Mouse (Mus musculus): ENCODE data around the gene Itpr1.
A peak's percentile ranks its signal among the peaks of the same experiment; 100 is the strongest.

Itpr1 gene

DNA sequence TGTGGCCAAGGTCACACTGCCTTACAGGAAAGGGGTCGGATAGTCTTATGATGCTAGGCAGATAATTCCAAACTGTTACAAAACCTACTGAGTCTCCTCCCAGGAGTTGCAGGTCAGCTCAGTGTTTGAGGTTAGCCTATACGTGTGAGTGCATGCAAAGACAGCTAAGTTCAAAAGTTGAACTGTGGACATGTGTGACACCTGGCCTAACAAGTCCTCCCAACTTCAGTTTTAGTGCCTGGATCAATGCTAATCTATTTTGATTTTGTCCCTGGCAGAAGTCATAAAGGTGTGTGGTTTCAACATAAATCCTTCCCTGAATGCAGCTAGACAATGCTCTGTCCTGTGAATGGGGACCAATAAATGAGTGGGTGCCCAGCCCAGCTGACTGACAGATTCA, 167.3 kb downstream of the Itpr1 start:
- no peak for DNase-seq (ENCODE audit: low spot score in 2 of 2)

DNA sequence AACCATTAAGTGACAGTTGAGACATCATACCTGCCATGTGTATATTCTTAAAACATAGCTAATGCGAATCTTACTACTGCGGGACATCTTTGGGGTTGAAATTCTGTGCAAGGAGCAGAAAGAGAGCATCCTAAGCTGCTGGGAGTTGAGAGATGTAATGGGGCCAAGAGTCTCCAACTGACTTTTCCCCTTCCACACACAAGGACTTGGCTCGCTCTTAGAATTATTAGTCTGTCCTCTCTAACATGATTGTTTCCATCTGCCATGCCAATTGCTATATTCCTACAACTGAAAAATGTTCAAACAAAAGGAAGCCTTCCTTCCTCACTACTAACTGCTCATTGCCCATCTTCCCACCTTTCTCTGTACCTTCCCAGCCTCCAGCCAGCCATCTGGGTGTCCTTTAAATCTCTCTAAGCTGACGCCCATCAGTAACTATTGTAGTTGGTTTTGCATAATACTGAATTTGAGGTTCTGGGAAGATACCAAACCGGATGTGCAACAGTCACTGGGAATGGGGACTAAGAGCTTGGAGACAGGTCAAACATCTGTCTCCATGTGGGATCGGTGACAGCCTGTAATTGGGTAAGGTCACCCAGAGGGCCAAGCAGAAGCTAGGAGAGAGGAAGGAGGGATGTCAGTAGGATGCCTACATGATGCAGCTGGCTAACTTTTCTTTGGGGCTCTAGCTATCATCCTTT, 177.9 kb downstream of the Itpr1 start:
- DNase-seq (ENCODE audit: low spot score in 2 of 2) = no peak

DNA sequence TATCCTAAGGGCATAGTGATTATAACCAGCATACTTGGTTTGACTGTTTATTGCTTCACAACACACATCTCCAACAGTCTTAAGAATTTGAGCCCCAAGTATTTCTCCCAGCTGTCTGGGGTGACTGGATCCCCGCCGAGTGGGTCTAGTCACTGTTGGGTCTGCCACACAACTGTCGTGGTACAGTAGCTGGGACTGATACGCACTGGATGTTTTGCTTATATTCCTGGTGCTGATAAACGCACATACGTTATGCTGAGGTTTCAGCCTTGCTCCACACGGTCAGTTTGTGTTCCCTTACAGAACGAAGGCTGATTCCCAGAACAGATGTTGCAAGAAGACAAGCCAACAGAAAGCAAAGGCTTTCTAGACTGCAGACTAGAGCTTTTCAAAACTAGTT, 180.2 kb downstream of the Itpr1 start:
- no peak for DNase-seq (ENCODE audit: low spot score in 2 of 2)

DNA sequence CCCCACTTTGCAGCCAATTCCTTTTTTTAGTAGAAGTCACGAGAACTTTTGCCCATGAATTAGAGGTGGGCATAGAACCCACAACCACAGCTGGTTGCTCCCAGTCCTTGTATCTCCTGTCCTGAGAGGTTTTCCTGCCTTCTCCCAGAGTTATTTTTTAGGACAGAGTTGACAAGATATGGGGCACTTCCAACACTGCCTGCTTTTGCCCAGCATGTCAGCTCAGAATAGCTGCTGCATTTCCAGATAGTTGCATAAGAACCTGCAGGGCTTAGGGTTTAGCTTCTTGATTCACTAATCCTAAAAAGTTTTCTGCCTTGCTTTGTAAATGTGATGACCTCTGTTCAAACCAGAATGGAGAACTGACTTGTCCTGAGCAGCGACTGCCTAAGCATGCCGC, 185.1 kb downstream of the Itpr1 start:
- no peak for DNase-seq (ENCODE audit: low spot score in 2 of 2)

DNA sequence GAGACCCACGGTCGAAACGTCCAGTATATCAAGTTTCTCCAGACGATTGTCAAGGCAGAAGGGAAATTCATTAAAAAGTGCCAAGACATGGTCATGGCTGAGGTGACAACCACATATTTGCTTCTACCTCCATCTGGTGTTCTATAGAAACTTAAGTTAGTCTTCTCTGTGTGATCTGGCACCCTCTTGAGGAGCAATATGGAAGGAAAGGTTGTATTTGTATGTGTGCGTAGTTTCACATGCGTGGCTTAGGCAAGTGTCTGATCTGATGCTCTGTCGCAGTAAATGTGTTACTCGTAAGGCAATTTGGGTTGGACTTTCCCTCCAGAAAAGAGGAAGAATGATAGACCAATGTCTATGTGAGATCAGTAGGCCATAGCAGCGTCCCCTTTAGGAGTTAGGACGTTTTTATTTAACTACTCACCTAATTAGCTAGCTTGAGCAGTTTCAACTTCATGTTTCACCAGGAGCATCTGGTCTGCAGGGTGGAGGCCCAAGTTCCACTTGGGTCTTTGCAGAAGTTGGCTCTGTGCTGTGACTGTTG, 188.6 kb downstream of the Itpr1 start:
- DNase-seq (ENCODE audit: low spot score in 2 of 2) = peak in 1 of 2 experiments; percentile 47

DNA sequence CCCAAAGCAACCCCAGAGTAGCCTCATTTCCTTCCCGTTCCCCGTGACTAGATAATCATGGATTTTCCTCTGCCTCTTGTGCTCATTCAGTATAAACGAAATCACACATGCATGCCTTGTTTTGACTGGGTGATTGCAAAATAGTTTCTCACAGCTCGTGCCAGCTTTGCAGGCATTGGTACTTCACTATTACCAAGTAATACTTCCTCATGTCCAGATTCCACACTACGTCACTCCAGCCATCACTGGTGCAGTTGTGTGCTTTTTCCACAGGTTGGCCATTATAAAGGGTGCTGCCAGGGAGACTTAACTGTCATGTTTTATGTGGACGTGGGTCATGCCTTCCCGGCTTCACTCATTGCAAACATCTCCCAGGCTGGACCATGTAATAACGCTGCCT, 191.8 kb downstream of the Itpr1 start:
- no peak for DNase-seq (ENCODE audit: low spot score in 2 of 2)

DNA sequence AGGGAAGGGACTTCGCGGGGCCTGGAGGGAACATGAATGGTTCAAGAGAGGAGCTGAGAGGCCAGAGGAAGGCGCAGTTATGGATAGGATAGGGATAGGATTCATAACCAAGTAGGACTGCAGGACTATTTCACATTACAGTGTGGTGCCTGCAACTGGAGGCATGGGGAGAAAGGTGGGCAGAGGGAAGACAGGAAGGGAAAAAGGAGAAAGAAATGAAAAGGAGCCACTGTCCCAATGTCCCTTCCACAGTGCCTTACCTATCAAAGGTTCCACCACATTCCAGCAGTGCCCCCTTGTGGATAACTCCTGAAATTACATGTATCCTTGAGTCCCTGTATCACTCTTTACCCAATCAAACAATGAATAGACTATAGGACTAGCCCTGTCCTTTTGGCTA, 195.2 kb downstream of the Itpr1 start:
- DNase-seq (ENCODE audit: low spot score in 2 of 2) = peak in 1 of 2 experiments; percentile 61

DNA sequence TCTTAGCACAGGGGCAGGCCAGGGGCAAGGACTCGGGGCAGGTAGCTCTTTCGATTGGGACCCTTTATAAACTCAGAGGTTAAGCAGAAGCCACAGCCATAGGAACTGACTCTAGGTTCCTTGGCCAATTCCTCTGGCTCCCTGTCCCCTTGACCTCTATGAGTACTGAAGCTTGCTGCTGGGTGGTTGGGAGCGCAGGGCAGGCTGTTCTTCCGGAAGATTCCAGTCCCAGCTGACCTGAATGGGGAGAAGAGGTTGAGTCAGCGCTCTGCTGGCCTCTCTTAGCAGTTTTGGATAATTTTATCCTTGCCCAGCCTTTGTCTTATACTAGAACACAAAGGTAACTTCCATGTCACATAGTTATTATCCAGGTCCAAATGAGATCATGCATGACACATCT, 195.8 kb downstream of the Itpr1 start:
- no peak for DNase-seq (ENCODE audit: low spot score in 2 of 2)

DNA sequence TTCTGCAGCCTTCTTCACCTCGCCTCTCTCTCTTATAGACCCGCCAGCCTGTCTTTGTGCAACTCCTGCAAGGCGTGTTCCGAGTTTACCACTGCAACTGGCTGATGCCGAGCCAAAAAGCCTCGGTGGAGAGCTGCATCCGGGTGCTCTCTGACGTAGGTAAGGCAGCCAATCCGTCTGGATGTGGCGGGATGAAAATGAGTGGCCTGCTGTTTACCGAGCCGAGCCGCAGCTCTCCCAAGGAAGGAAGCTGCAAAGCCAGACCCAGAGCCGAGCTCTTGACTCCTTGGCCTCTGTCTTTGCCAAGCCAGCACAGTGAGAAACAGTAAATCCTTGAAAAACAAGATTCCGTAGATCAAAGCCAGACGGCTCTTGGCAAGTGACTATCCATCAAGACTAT, 197.9 kb downstream of the Itpr1 start:
- DNase-seq (ENCODE audit: low spot score in 2 of 2) = no peak

DNA sequence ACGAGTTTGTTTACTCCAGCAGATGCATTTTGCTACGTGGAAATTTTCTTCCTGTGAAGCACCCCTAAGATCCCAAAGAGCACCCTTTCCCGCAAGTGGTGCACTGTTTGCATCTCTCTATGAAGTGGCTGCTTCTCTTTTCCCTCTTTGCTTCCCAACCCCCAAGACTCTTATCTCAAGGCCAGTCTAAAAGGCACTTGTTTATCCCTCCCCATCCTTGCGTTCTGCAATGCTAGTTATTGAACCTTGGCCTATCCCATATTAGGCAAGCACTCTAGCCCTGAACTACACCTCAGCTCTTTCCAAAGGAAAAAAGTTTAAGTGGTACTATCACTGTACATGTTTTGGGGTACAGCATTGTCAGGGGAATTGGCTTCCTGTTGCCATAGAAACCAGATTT, 198.3 kb downstream of the Itpr1 start:
- no peak for DNase-seq (ENCODE audit: low spot score in 2 of 2)

DNA sequence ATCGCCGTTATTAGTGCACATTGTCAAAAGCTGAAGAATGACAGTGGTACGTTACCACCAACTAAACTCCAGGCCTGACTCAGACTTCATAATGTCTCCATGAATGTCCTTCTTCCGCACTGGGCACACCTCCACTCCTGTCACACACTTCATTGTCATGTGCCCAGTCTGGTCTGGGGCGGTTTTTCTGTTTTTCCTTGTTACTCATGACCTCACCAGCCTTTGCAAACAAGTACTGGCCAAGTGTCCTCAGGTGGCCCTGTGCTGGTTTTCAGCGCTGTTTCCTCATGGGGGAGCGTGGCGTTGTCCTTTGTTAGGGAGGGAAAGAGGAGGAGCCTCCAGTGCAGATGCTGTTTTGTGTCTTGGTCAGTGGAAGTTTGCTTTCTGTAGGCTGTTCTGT, 200.1 kb downstream of the Itpr1 start:
- DNase-seq (ENCODE audit: low spot score in 2 of 2) = no peak

DNA sequence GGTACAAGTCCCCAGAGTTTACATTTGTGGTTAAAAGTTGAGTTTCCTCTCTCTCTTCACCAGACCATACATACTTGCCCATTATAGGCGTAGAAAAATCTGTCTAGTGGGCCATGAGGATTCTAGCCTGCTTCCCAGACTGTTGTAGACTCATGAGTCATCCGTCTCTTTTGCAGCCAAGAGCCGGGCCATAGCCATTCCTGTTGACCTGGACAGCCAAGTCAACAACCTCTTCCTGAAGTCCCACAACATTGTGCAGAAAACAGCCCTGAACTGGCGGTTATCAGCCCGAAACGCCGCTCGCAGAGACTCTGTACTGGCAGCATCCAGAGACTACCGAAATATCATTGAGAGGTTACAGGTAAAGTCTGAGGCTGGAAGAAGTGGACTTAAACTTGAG, 200.7 kb downstream of the Itpr1 start:
- DNase-seq (ENCODE audit: low spot score in 2 of 2) = no peak

DNA sequence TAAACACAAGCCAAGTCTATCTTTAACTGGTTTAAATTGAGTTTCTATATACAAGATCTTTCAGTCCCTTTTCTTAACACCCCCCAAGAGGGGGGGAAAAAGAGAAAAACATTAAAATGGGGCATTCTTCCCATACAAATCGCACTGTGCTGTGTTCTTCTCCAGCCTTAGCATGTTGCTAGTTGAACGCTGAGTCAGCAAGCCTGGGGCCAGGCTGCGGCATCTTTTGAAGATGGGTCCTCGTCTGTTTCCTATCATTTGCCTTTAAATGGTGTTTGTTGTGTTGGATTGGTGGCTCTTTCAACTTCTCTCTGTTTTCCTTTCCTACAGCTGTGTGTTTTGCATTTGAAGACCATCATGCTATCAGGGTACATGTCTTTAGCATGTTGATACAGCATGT, 203.0 kb downstream of the Itpr1 start:
- no peak for DNase-seq (ENCODE audit: low spot score in 2 of 2)

DNA sequence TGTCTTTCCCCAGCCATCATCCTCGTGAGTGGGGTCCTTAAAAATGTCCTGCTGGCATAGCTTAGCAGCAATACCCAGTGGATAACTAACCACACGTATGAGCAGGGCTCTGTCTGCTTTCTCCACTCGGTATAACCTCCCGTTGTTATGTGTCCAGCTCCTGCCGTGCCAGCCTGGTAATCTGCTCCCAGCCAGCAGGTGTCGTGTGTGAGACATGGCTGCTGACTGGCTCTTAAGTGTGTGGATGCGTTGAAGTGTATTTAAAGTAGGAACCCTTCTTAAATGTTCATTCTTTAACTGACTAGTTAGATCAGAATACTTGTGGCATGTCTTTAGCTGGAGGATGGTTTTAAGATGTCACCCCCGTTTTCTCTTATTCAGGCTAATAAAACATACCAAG, 204.6 kb downstream of the Itpr1 start:
- peak in 1 of 2 experiments; percentile 76 for DNase-seq (ENCODE audit: low spot score in 2 of 2)

DNA sequence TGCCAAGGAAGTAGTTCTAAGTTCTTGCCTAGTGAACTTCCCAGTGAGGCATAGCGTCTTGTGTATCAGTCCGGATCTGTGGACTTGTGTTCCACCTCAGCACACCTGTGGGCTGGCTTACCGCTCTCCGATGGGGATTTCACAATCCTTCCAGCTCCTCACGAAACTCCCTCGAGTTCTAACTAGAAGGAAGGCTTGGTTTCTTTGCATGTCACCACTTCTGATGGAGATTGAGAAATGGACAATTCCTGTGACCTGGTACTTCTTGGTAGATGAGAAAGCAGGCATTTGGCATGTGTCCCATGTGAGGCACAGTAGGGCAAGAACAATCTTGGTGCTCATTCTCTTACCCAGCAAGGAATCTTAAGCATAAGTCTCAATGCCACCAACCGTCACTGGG, 205.3 kb downstream of the Itpr1 start:
- DNase-seq (ENCODE audit: low spot score in 2 of 2) = no peak

DNA sequence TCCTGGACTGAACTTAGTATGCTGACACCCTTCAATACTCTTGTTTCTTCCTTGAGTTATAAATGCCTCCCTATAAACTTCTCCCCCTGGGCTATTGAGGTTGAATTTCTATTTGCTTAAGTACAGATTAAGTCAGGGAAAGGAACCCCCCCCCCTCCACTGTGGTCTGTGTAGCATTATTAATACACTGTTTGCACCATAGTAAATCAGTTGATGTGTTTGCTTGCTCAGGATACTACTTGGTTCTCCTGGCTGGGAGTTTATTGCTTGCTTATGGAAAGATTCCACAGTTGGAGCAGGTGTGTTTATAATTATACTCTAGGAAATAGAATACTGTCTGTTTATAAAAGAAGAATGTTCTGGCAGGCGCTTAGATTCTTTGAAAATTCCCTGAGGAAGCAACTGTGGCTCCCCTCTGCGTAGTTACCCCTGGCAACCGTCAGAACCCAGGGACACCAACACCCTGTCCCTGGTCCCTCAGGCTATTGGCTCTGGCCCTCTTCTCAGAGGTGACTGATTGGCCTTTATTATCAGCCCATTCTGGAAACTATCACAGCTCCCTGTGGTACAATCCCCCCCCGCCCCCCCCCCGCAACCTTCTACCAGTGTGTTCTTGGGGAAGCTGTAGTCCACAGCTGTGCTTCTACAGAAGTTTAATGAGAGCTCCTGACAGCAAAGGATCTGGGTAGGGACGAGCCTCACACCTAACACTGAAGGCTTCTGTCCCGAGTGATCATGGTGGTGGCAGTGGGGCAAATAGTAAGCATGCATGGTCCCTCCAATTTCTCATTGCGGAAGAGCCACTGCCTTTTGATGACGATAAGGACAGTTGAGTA, 212.1 kb downstream of the Itpr1 start:
- no peak for DNase-seq (ENCODE audit: low spot score in 2 of 2)

DNA sequence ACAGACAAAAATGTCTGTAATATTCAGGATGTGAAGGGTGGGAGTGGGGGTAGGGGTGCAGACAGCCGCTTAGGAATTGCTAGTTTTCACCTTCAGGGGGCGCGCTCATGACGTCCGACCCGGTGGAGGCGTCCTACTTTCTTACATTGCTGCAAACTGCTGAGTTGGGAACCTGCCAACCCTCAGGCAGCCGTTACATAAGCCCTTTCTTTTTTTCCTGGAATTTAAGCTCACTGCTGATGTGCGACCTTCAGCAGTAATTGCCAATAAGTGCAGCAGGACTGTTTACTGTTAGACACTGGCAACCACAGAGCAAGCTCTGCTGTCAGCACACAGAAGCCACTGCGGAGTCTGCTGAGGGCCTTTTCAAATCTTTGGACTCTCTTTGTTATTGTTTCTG, 213.9 kb downstream of the Itpr1 start:
- DNase-seq (ENCODE audit: low spot score in 2 of 2) = peak; percentile 84 to 94

DNA sequence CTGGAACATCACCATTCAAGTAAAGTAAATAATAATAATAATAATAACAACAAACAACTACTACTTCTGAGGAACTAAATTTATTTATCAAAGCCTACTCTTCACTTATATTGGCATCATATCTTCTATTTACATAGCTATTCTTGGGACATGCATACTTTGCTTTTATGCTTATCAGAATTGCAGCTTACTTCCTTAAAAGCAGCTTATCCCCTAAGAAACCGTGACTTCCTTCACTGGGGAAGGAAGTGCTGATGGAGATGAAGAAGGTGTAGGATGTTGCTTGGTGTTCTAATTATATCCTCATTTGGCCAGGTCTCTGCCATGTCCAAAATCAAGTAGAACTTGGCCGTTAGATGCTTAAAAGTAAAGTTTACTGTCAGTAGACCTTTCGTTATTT, 215.5 kb downstream of the Itpr1 start:
- no peak for DNase-seq (ENCODE audit: low spot score in 2 of 2)

DNA sequence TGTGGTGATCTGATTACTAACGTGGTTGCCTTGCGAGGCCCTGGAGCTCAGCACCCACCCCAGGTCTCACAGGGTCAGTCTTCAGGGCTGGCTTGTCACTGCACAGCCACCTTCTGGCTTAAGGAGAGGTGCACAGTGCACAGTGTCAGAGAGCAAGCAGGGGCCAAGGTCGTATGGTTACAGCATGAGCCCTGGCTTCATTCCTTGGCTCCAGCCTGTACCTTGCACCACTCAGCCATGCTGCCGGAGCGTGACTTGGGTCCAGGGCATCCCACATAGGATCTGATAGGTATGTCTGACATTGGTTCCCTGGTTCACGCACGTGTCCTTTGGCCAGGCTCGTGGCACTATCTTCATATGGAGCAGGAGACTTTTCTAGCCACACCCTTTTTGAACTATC, 217.1 kb downstream of the Itpr1 start:
- DNase-seq (ENCODE audit: low spot score in 2 of 2) = no peak

DNA sequence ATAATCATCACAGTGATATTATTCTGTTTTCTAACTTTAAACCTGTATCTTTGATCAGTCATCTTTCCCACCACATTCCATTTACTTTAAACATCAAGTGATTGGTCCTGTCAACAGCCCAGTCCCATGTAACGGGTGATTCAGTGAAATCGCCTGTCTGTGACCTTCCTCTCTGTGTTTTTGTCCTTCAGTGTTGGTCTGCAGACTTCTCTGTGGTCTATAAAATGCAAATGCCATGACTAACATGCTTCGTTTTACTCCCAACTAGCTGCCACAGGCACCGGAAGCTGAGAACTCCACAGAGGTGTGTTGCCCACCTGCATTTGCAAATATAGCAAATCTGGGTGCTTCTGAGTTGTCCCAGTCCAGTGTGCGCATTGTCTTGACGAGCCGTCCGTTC, 218.3 kb downstream of the Itpr1 start:
- DNase-seq (ENCODE audit: low spot score in 2 of 2) = no peak

DNA sequence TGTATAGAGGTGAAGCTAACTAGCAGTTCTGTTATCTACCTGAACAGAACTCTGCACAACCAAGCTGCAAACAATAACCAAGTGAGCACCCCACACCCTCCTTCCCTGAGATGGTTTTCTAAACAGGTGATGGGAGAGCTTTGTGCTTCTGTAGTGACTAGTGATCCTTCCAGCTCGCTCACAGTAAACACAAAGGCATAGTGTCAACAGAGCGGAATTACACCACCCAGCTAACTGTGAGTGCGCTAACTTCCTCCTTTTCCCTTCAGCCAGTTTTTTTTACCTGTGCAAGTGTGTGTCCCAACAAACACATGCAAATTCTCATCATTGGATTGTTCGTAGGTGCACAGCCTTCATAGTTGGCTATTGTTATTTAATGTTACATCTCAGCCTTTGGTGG, 219.9 kb downstream of the Itpr1 start:
- no peak for DNase-seq (ENCODE audit: low spot score in 2 of 2)

DNA sequence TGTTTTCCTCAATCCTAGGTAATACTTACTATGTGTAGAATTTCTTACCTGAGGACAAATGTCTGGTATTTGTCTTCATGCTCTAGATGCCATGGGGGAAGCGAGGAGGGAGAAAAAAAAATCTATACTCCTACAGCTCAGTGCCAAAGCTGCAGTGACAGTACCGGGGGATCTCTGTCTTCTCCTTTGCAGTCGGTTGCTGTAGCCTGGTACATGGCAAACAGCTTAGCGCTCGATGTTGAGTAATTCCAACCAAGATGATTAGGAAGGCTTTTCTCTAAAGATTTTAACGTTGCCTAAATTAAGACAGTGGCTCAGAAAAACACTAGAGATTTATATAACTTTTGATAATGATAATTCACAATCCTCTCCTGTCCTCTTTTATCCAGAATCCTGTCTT, 221.9 kb downstream of the Itpr1 start:
- DNase-seq (ENCODE audit: low spot score in 2 of 2) = no peak

DNA sequence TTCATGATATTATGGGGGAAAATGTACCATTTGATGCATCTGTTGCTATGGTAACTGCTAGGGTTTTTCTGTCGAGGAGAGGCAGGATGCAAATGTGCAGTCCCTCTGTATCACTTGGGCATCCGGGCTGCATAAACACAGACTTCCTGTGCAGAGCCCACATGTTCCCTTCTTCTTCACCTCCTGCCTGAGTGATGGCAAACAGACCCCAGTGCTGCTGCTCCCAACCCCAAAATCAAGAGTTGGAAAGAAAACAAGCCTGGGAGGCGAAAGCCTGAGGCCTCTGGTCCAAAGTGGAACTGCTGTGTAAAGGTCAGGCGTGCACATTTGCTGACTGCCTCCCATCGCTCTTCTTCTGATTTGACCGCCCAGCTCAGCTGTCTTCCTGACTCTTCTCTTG, 222.6 kb downstream of the Itpr1 start:
- DNase-seq (ENCODE audit: low spot score in 2 of 2) = no peak

Data from left cerebral cortex, adult 9 months (tissue).